Mouse (Mus musculus) ovary, postnatal 10 days (tissue): ENCODE results near the gene Prr19.

Experiments
- DNase-seq: peaks from one replicate; pipeline ENCODE4 v3.0.0; 2022; ENCODE audit warnings: low spot score

Prr19 gene

DNA sequence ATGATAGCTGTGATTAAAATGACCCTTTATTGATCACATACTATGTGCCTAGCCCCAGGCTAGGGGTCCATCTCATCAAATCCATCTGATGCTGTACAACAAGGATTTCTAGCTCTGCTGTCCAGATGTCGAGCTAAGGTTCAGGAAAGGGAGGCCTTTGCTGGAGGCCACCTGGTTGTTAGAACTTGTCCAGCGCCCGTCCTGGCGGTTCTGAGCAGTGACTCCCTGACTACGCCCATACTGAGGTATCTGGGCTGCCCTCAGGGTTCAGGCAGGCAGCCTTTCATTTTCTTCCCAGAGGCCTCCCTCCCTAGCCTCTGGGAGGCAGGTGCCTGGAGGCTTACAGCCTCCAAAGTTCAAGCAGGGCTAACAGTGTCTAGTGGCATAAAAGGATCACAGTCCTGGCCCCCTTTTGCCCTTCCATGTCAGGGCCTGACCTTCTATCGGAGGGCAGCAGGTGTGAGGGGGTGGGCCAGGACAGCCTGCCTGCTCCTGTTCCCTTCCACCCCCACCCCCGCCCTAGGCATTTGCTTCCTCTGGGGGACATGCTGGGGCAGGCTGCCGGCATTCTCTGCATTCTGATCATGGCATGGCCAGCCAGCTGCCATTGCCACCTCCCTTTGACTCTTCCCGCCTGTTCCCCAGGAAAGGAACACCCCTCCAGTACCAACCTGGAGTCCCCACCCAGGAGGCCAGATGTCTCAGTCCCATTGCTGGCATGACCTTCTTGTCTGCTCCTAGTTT is 25.5 kb upstream of the Prr19 start:
- DNase-seq = no peak

- no peak for DNase-seq
Observed at GRCm38 (mm10) chr7:25277405-25277804, 23.8 kb upstream of the Prr19 start.

GRCm38 (mm10) chr7:25277998-25278340 is 23.2 kb upstream of the Prr19 start:
- DNase-seq = no peak

GRCm38 (mm10) chr7:25278341-25279075 is 22.7 kb upstream of the Prr19 start:
- DNase-seq = peak; percentile 80

GRCm38 (mm10) chr7:25279076-25279860 is 21.9 kb upstream of the Prr19 start:
- DNase-seq = peak; percentile 83

- no peak for DNase-seq
Observed at GRCm38 (mm10) chr7:25279861-25280791, 21.1 kb upstream of the Prr19 start.

GRCm38 (mm10) chr7:25281166-25281733 is 20.0 kb upstream of the Prr19 start:
- no peak for DNase-seq

- DNase-seq = peak; percentile 94
Observed at GRCm38 (mm10) chr7:25281734-25282601, 19.2 kb upstream of the Prr19 start.

DNA sequence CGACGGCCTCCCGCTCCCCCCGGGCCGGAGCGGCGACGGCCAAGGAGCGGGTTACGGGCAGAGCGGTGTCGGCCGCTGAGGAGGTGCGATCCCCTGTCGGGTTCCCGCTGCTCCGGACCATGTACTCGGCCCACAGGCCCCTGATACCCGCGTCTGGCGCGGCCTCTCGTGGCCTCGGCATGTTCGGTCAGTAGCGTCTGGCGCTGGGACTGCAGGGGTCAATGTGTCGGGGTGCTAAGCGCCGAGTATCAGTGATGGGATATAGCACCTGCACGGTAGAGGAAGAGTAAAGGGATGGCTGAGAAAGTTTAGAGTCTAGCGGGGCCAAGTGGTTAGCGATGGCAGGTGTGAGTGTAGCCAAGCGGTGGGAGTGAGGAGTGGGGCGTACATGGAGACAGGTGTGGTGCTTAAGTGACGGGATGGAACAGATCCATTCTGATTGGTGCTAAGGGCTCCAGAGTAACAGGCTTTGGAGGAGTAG is 18.4 kb upstream of the Prr19 start:
- DNase-seq = no peak

DNA sequence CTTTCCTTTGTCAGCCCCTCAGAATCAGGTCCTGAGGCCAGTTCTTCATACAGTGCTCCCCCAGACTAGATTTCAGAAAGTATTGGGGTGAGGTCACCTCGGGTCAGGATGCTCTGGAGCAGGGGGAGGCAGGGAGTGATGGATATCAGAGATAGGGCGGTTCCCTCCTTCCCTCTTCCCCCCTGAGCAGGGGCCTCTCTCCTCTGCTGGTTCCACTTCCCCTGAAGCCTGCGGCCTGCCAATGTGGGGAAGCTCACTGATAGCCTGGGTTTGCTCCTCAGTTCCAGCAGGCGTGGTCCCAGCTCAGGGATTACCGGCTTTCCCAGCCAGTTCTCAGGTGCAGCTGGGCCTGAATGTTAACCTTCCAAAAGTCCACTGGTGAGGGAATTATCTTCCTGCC is 17.6 kb upstream of the Prr19 start:
- DNase-seq = no peak

GRCm38 (mm10) chr7:25284171-25284570 is 17.0 kb upstream of the Prr19 start:
- no peak for DNase-seq

DNA sequence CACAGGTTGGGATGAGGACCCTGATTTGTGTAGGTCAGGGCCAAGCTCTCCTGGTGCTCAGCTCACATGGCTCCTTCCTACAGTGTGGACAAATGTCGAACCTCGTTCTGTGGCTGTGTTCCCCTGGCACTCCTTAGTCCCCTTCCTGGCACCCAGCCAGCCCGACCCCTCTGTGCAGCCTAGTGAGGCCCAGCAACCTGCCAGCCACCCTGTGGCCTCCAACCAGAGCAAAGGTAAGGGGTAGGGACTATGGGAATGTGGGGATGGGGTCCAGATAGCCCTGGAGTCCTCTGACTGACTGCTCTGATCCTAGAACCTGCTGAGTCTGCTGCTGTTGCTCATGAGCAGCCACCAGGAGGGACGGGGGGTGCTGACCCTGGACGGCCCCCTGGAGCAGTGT is 16.4 kb upstream of the Prr19 start:
- DNase-seq = no peak

- DNase-seq = no peak
Observed at GRCm38 (mm10) chr7:25285511-25286238, 15.5 kb upstream of the Prr19 start.

DNA sequence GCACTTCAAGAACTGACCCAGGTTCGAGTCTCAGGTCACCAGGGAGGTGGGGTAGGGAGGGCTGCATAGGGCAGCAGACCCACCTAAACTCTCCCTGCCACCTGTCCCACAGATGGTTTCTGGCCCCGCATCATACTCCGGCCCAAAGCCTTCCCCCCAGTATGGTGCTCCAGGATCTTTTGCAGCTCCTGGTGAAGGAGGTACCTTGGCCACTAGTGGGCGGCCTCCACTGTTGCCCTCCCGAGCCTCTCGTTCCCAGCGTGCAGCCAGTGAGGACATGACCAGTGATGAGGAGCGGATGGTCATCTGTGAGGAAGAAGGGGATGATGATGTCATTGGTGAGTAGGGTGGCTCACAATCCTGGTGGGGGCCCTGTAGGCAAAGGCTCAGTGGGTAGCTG is 14.2 kb upstream of the Prr19 start:
- DNase-seq = no peak

DNA sequence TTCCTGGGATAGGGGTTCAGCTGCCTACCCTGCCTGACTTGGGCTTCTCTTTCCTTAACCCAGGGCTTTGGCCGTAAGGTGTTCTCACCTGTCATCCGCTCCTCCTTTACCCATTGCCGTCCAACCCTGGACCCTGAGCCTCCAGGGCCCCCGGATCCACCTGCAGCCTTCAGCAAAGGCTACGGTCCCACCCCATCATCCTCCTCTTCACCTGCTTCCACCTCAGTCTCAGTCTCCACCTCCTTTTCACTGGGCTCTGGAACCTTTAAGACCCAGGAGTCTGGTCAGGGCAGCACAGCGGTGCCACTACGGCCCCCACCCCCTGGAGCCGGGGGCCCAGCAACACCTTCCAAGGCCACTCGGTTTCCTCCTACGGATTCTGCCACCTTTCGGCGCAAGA is 13.2 kb upstream of the Prr19 start:
- DNase-seq = no peak

GRCm38 (mm10) chr7:25288721-25289120 is 12.5 kb upstream of the Prr19 start:
- DNase-seq = no peak

DNA sequence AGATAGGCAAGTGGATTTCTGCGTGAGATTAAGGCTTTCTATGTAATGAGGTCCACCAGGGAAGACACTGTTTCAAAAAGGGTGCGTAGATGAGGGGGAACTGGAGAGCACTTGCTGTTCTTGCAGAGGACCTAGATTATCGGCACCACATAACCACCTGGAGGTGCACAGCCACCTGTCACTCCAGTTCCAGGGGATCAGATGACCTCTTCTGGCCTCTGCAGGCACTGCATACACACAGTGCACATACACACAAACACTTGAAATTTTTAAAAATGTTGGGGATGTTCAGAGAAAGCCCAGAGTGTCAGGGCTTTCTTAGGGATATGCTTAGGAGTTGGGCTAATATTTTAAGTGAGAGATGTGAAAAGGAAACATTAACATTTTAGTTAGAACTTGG is 11.3 kb upstream of the Prr19 start:
- no peak for DNase-seq

DNA sequence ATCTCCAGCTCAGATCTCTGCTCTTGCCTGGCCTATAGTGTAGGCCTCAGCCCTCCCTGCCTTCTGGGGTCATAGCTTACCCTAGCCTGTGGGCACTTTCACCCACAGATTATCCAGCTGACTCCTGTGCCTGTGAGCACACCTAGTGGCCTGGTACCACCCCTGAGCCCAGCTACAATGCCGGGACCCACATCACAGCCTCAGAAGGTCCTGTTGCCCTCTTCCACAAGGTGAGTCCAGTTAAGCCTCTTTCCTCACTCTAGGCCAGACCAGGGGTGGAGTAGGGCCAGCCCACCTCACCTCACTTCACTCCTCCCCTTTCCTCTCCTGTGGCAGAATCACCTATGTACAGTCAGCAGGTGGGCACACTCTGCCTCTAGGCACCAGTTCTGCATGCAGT is 10.7 kb upstream of the Prr19 start:
- no peak for DNase-seq

DNA sequence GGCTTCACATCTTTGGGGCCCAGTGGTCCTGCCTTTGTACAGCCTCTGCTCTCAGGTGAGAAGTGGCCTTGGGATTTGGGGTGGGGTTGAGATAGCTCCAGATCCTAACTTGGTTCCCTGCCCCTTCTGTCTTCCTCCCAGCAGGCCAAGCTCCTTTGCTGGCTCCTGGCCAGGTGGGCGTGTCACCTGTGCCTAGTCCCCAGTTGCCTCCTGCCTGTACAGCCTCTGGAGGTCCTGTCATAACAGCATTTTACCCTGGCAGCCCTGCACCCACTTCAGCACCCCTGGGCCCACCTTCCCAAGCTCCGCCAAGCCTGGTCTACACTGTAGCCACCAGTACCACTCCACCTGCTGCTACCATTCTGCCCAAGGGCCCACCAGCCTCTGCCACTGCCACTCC is 10.3 kb upstream of the Prr19 start:
- DNase-seq = no peak

- no peak for DNase-seq
Observed at GRCm38 (mm10) chr7:25292107-25292506, 9.1 kb upstream of the Prr19 start.
